Mouse (Mus musculus): ENCODE measurements around the gene 4930512M02Rik.
"Not testable (repeated sequence)": the region's sequence is repeated elsewhere in the genome, so short reads cannot be mapped to it uniquely, and the experiment has no call there.

The 4930512M02Rik gene

GRCm38 (mm10) chr11:11627735-11628134 is at the start of gene 4930512M02Rik:
TSS of gene 4930512M02Rik (minus strand) at chr11:11627835.
- not testable (repeated sequence) for DNase-seq

- no peak for DNase-seq
Measured at GRCm38 (mm10) chr11:11677165-11677564, 49.5 kb upstream of the 4930512M02Rik start.

- no peak for DNase-seq
Measured at GRCm38 (mm10) chr11:11676068-11676741, 48.6 kb upstream of the 4930512M02Rik start.

GRCm38 (mm10) chr11:11675063-11675462 is 47.4 kb upstream of the 4930512M02Rik start:
- no peak for DNase-seq

- DNase-seq = no peak
Measured at GRCm38 (mm10) chr11:11672974-11673373, 45.3 kb upstream of the 4930512M02Rik start.

GRCm38 (mm10) chr11:11667922-11668290 is 40.3 kb upstream of the 4930512M02Rik start:
- DNase-seq = no peak

- no peak for DNase-seq
Measured at GRCm38 (mm10) chr11:11667254-11667921, 39.8 kb upstream of the 4930512M02Rik start.

GRCm38 (mm10) chr11:11660651-11661050 is 33.0 kb upstream of the 4930512M02Rik start:
- no peak for DNase-seq

GRCm38 (mm10) chr11:11658834-11659233 is 31.2 kb upstream of the 4930512M02Rik start:
- no peak for DNase-seq

GRCm38 (mm10) chr11:11657634-11658033 is 30.0 kb upstream of the 4930512M02Rik start:
- DNase-seq = no peak

GRCm38 (mm10) chr11:11656995-11657530 is 29.4 kb upstream of the 4930512M02Rik start:
- no peak for DNase-seq

- DNase-seq = no peak
Measured at GRCm38 (mm10) chr11:11656388-11656787, 28.8 kb upstream of the 4930512M02Rik start.

GRCm38 (mm10) chr11:11644303-11644702 is 16.7 kb upstream of the 4930512M02Rik start:
- no peak for DNase-seq

- no peak for DNase-seq
Measured at GRCm38 (mm10) chr11:11624073-11624705, 3.4 kb downstream of the 4930512M02Rik start.

- no peak for DNase-seq
Measured at GRCm38 (mm10) chr11:11609243-11609642, 18.4 kb downstream of the 4930512M02Rik start.

GRCm38 (mm10) chr11:11587327-11587726 is 40.3 kb downstream of the 4930512M02Rik start:
- no peak for DNase-seq

GRCm38 (mm10) chr11:11586423-11586822 is 41.2 kb downstream of the 4930512M02Rik start:
- no peak for DNase-seq

GRCm38 (mm10) chr11:11573691-11574090 is 53.9 kb downstream of the 4930512M02Rik start:
- DNase-seq = no peak

GRCm38 (mm10) chr11:11570747-11571146 is 56.9 kb downstream of the 4930512M02Rik start:
- no peak for DNase-seq

- DNase-seq = no peak
Measured at GRCm38 (mm10) chr11:11569466-11570132, 58.0 kb downstream of the 4930512M02Rik start.

- DNase-seq = no peak
Measured at GRCm38 (mm10) chr11:11568033-11568432, 59.6 kb downstream of the 4930512M02Rik start.

GRCm38 (mm10) chr11:11565146-11565820 is 62.4 kb downstream of the 4930512M02Rik start:
- DNase-seq = no peak

All from cerebellum, adult 9-11 months (tissue).